Mouse (Mus musculus): ENCODE results near the gene Mpdu1. TPM values are rescaled to one million over a fixed set of nuclear protein-coding genes. Genes with fewer than 3 reads are reported as not detected.
"Not testable (repeated sequence)": the region's sequence is repeated elsewhere in the genome, so short reads cannot be mapped to it uniquely, and the experiment has no call there.

The Mpdu1 gene
- polyA plus RNA-seq, 1 experiment from 2014 or later = 26.8 TPM

DNA sequence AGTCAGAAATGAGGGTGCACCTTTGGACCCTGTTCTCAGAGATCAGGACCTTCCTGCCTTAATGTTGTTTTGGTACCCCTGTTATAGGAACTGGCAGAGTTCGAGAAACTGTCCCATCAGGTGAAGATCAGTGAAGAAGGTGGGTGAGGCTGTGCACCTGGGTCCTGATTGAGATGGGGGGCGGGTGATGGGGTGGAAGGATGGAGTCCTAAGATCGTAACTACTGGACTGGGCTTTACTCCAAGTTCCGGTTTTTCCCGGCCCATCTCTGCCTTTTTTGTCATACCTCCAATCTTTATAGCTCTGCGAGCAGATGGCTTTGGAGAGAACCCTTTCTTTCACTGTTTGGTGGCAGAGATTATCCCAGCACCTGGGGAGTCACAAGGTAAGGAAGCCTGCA is 40.0 kb downstream of the Mpdu1 start:
- Histone ChIP-seq H3K36me3 (ENCODE audit: control insufficient read depth, insufficient read depth, low read length) (no peaks in the 10 kb centered on the region; the same call in 1 of the 2 replicates), H3K27ac (ENCODE audit: low read depth, low read length) (0 out of 2 replicates have a peak overlapping the region, but pooled peaks have one; percentile 45), H3K9ac (ENCODE audit: low read length) (peak overlapping the region; percentile 58), H3K4me3 (ENCODE audit: low read depth, low read length) (peak overlapping the region; percentile 40), H3K9me3 (ENCODE audit: control insufficient read depth, low read length) (no peaks in the 10 kb centered on the region), H3K4me2 (ENCODE audit: low read depth) (peak overlapping the region; percentile 69), H3K27me3 (ENCODE audit: control insufficient read depth, insufficient read depth, low read length) (no peaks in the 10 kb centered on the region), H3K4me1 (ENCODE audit: control insufficient read depth, insufficient read depth, low read length) (peaks cover 8% of the 10 kb centered on the region)
- DNase-seq (ENCODE audit: low spot score) (no peak), ATAC-seq (ENCODE audit: insufficient read depth, low FRiP score, low TSS enrichment) (no peak)
- 43% methylated on average over 6 of the region's 6 CpGs for WGBS

- Histone ChIP-seq H3K27ac (ENCODE audit: low read depth, low read length) (0 out of 2 replicates have a peak within 1 kb of the TSS, but pooled peaks have one; percentile 45), H3K9ac (ENCODE audit: low read length) (peak within 1 kb of the TSS; percentile 58), H3K4me1 (ENCODE audit: control insufficient read depth, insufficient read depth, low read length) (peaks cover 8% of the 10 kb centered on the region), H3K4me2 (ENCODE audit: low read depth) (peak within 1 kb of the TSS; percentile 69), H3K9me3 (ENCODE audit: control insufficient read depth, low read length) (no peaks in the 10 kb centered on the region), H3K27me3 (ENCODE audit: control insufficient read depth, insufficient read depth, low read length) (no peaks in the 10 kb centered on the region), H3K4me3 (ENCODE audit: low read depth, low read length) (peak within 1 kb of the TSS; percentile 40), H3K36me3 (ENCODE audit: control insufficient read depth, insufficient read depth, low read length) (no peaks in the 10 kb centered on the region; the same call in 1 of the 2 replicates)
- DNase-seq (ENCODE audit: low spot score) (peak; percentile 88), ATAC-seq (ENCODE audit: insufficient read depth, low FRiP score, low TSS enrichment) (peak; percentile 60; the same call in 1 of the 2 replicates)
- WGBS = 2% methylated on average over 20 of the region's 20 CpGs
Observed at GRCm38 (mm10) chr11:69621571-69622268, 40.7 kb downstream of the Mpdu1 start, which contains the start of gene Sat2. Gene Sat2 (plus strand): TSS chr11:69622024.

GRCm38 (mm10) chr11:69620394-69621081 is 41.9 kb downstream of the Mpdu1 start:
- DNase-seq (ENCODE audit: low spot score) (no peak), ATAC-seq (ENCODE audit: insufficient read depth, low FRiP score, low TSS enrichment) (no peak)
- H3K4me3 ChIP-seq (ENCODE audit: low read depth, low read length) = no peak overlapping the region
- H3K4me1 ChIP-seq (ENCODE audit: control insufficient read depth, insufficient read depth, low read length) = peaks cover 8% of the 10 kb centered on the region
- WGBS = 88% methylated on average over 7 of the region's 7 CpGs
- H3K27me3 ChIP-seq (ENCODE audit: control insufficient read depth, insufficient read depth, low read length) = no peaks in the 10 kb centered on the region
- H3K27ac ChIP-seq (ENCODE audit: low read depth, low read length) = no peak overlapping the region
- H3K4me2 ChIP-seq (ENCODE audit: low read depth) = no peak overlapping the region
- H3K36me3 ChIP-seq (ENCODE audit: control insufficient read depth, insufficient read depth, low read length) = no peaks in the 10 kb centered on the region; the same call in 1 of the 2 replicates
- H3K9me3 ChIP-seq (ENCODE audit: control insufficient read depth, low read length) = no peaks in the 10 kb centered on the region
- H3K9ac ChIP-seq (ENCODE audit: low read length) = no peak overlapping the region

DNA sequence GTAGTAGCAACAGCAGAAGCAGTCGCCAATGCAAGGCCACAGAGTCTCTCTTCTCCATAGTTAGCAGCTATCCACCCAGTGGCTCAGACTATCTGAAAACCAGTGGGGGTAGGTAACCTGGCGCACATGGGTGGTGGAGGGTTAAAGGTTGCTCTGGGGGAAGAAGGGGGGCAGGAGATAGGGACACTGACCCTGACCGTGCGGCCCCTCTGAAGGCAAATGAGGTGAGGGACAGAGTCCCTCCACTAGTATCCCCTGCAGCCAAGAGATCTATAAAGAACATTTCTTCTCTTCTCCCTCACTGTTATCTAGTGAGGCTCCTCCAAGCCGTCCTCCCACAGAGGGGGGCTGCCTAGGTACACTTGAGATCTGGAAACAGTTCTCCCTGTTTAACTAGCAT is 44.6 kb downstream of the Mpdu1 start, which contains the start of gene Shbg:
Gene Shbg, minus strand, starts transcription at position 101 of the 400 bp plus-strand sequence.
- Histone ChIP-seq H3K4me3 (ENCODE audit: low read depth, low read length) (no peak within 1 kb of the TSS), H3K9ac (ENCODE audit: low read length) (no peak within 1 kb of the TSS), H3K4me2 (ENCODE audit: low read depth) (no peak within 1 kb of the TSS), H3K9me3 (ENCODE audit: control insufficient read depth, low read length) (no peaks in the 10 kb centered on the region), H3K27ac (ENCODE audit: low read depth, low read length) (no peak within 1 kb of the TSS), H3K36me3 (ENCODE audit: control insufficient read depth, insufficient read depth, low read length) (no peaks in the 10 kb centered on the region; the same call in 1 of the 2 replicates), H3K27me3 (ENCODE audit: control insufficient read depth, insufficient read depth, low read length) (no peaks in the 10 kb centered on the region), H3K4me1 (ENCODE audit: control insufficient read depth, insufficient read depth, low read length) (peaks cover 12% of the 10 kb centered on the region)
- WGBS = 74% methylated on average over 5 of the region's 5 CpGs
- ATAC-seq (ENCODE audit: insufficient read depth, low FRiP score, low TSS enrichment) (no peak), DNase-seq (ENCODE audit: low spot score) (no peak)

- no peaks in the 10 kb centered on the region for H3K9me3 ChIP-seq (ENCODE audit: control insufficient read depth, low read length)
- DNase-seq (ENCODE audit: low spot score) (no peak), ATAC-seq (ENCODE audit: insufficient read depth, low FRiP score, low TSS enrichment) (no peak)
- no peak overlapping the region for H3K27ac ChIP-seq (ENCODE audit: low read depth, low read length)
- no peak overlapping the region for H3K4me3 ChIP-seq (ENCODE audit: low read depth, low read length)
- no peaks in the 10 kb centered on the region; the same call in 1 of the 2 replicates for H3K36me3 ChIP-seq (ENCODE audit: control insufficient read depth, insufficient read depth, low read length)
- H3K4me2 ChIP-seq (ENCODE audit: low read depth) = no peak overlapping the region
- peaks cover 7% of the 10 kb centered on the region for H3K4me1 ChIP-seq (ENCODE audit: control insufficient read depth, insufficient read depth, low read length)
- WGBS = 52% methylated on average over 10 of the region's 10 CpGs
- no peak overlapping the region for H3K9ac ChIP-seq (ENCODE audit: low read length)
- no peaks in the 10 kb centered on the region for H3K27me3 ChIP-seq (ENCODE audit: control insufficient read depth, insufficient read depth, low read length)
Observed at GRCm38 (mm10) chr11:69616781-69617180, 45.7 kb downstream of the Mpdu1 start.

- not testable (repeated sequence) for H3K27me3 ChIP-seq (ENCODE audit: control insufficient read depth, insufficient read depth, low read length); H3K4me3 ChIP-seq (ENCODE audit: low read depth, low read length); H3K27ac ChIP-seq (ENCODE audit: low read depth, low read length); H3K36me3 ChIP-seq (ENCODE audit: control insufficient read depth, insufficient read depth, low read length); H3K4me1 ChIP-seq (ENCODE audit: control insufficient read depth, insufficient read depth, low read length); H3K4me2 ChIP-seq (ENCODE audit: low read depth); DNase-seq (ENCODE audit: low spot score); H3K9me3 ChIP-seq (ENCODE audit: control insufficient read depth, low read length); ATAC-seq (ENCODE audit: insufficient read depth, low FRiP score, low TSS enrichment); H3K9ac ChIP-seq (ENCODE audit: low read length)
- 51% methylated on average over 11 of the region's 11 CpGs for WGBS
Observed at GRCm38 (mm10) chr11:69614257-69614588, 48.2 kb downstream of the Mpdu1 start.

- Histone ChIP-seq H3K27ac (ENCODE audit: low read depth, low read length) (no peak overlapping the region), H3K27me3 (ENCODE audit: control insufficient read depth, insufficient read depth, low read length) (no peaks in the 10 kb centered on the region), H3K9ac (ENCODE audit: low read length) (peak overlapping the region; percentile 29; the same call in 1 of the 2 replicates), H3K9me3 (ENCODE audit: control insufficient read depth, low read length) (no peaks in the 10 kb centered on the region), H3K4me2 (ENCODE audit: low read depth) (peak overlapping the region; percentile 31), H3K4me3 (ENCODE audit: low read depth, low read length) (no peak overlapping the region), H3K36me3 (ENCODE audit: control insufficient read depth, insufficient read depth, low read length) (no peaks in the 10 kb centered on the region), H3K4me1 (ENCODE audit: control insufficient read depth, insufficient read depth, low read length) (peaks cover 4% of the 10 kb centered on the region; the same call in 1 of the 2 replicates)
- ATAC-seq (ENCODE audit: insufficient read depth, low FRiP score, low TSS enrichment) (no peak), DNase-seq (ENCODE audit: low spot score) (peak; percentile 87)
- WGBS = 9% methylated on average over 18 of the region's 19 CpGs
Observed at GRCm38 (mm10) chr11:69613553-69614256, 48.7 kb downstream of the Mpdu1 start.

- Histone ChIP-seq H3K9me3 (ENCODE audit: control insufficient read depth, low read length) (no peaks in the 10 kb centered on the region), H3K4me3 (ENCODE audit: low read depth, low read length) (no peak overlapping the region), H3K4me1 (ENCODE audit: control insufficient read depth, insufficient read depth, low read length) (peaks cover 4% of the 10 kb centered on the region; the same call in 1 of the 2 replicates), H3K36me3 (ENCODE audit: control insufficient read depth, insufficient read depth, low read length) (no peaks in the 10 kb centered on the region), H3K27ac (ENCODE audit: low read depth, low read length) (no peak overlapping the region), H3K9ac (ENCODE audit: low read length) (no peak overlapping the region), H3K27me3 (ENCODE audit: control insufficient read depth, insufficient read depth, low read length) (no peaks in the 10 kb centered on the region), H3K4me2 (ENCODE audit: low read depth) (no peak overlapping the region)
- DNase-seq (ENCODE audit: low spot score) (no peak), ATAC-seq (ENCODE audit: insufficient read depth, low FRiP score, low TSS enrichment) (no peak)
- WGBS = 56% methylated on average over 4 of the region's 4 CpGs
Observed at GRCm38 (mm10) chr11:69610899-69611298, 51.5 kb downstream of the Mpdu1 start.

Data from neural tube, embryonic 11.5 days (tissue).